Mouse (Mus musculus) stomach, embryonic 14.5 days (tissue): ENCODE results near the gene Uchl4. TPM values are rescaled to one million over a fixed set of nuclear protein-coding genes. Genes with fewer than 3 reads are reported as not detected.
"Not testable (repeated sequence)": the region's sequence is repeated elsewhere in the genome, so short reads cannot be mapped to it uniquely, and the experiment has no call there.

Source experiments
- ATAC-seq: fragments of 200-750 bp; cut with Nextera tagmentation; 2 replicates; pipeline ENCODE4 v1.8.0; 2017; ENCODE audit warnings: low read depth, moderate TSS enrichment; ENCODE audit not compliant: insufficient number of reproducible peaks, insufficient read depth, low FRiP score
- H3K27ac ChIP-seq: fragments of 300-500 bp; sonication (generic); 2 replicates; pipeline ENCODE4 v1.5.1; 2014; ENCODE audit warnings: mild to moderate bottlenecking, low read length, moderate library complexity, mixed read lengths
- H3K27me3 ChIP-seq: fragments of 300-500 bp; sonication (generic); 2 replicates; pipeline ENCODE4 v1.6.1; 2014; ENCODE audit warnings: low read length, control low read depth, mixed read lengths; ENCODE audit not compliant: control insufficient read depth, insufficient read depth
- H3K36me3 ChIP-seq: fragments of 300-500 bp; sonication (generic); 2 replicates; pipeline ENCODE4 v1.6.1; 2014; ENCODE audit warnings: mild to moderate bottlenecking, control low read depth, low read length, moderate library complexity, mixed read lengths; ENCODE audit not compliant: control insufficient read depth, insufficient read depth
- H3K4me1 ChIP-seq: fragments of 300-500 bp; sonication (generic); 2 replicates; pipeline ENCODE4 v1.6.1; 2014; ENCODE audit warnings: low read length, control low read depth, mixed read lengths; ENCODE audit not compliant: control insufficient read depth, insufficient read depth
- H3K4me2 ChIP-seq: fragments of 300-500 bp; sonication (generic); replicated peaks from 2 replicates; pipeline ENCODE4 v1.6.1; 2014; ENCODE audit warnings: low read depth, low read length, control low read depth
- H3K4me3 ChIP-seq: fragments of 300-500 bp; sonication (generic); 2 replicates; pipeline ENCODE4 v1.5.1; 2014; ENCODE audit warnings: low read depth, low read length, control low read depth
- H3K9ac ChIP-seq: fragments of 300-500 bp; sonication (generic); replicated peaks from 2 replicates; pipeline ENCODE4 v1.6.1; 2014; ENCODE audit warnings: low read depth, mild to moderate bottlenecking, control low read depth, low read length, moderate library complexity, mixed read lengths
- H3K9me3 ChIP-seq: fragments of 300-500 bp; sonication (generic); 2 replicates; pipeline ENCODE4 v1.6.1; 2016; ENCODE audit warnings: low read depth, low read length, control low read depth; ENCODE audit not compliant: control insufficient read depth
- WGBS: fragments of 180-500 bp; shearing (Covaris S2); extraction: QIAGEN DNeasy Blood & Tissue Kit; methylation state at CpG from one replicate; pipeline ENCODE4 v1.1.7; 2014; 5-methylcytosine and 5-hydroxymethylcytosine counted together
- polyA plus RNA-seq: library from polyadenylated mRNA; unstranded; fragments of >200 nt; fragmentation: Nextera tagmentation; extraction: Ambion mirVana; gene quantifications from 2 replicates; pipeline ENCODE4 v1.2.1, GENCODE M21; 2014

Uchl4 gene
- polyA plus RNA-seq, 1 experiment from 2014 or later: 4.8 TPM

DNA sequence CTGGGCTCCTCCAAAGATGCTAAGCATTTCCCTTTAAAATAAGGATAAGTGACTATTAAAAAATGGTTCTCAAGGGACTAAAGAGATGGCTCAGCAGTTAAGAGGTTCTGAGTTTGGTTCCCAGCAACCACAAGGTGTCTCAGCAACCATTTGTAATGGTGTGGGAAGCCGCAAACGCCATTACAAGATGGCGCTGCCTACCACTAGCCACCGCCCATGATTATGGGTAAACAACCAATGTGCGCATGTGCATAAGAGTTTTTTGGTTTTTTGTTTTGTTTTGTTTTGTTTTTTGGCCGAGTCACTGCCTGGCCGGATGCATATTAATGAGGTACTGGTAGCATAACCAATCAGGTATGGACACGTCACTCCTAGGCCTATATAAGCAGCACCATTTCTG lies 33.8 kb downstream of the Uchl4 start:
- H3K27ac ChIP-seq, H3K9me3 ChIP-seq, H3K9ac ChIP-seq, H3K27me3 ChIP-seq, H3K36me3 ChIP-seq, H3K4me2 ChIP-seq, ATAC-seq, H3K4me1 ChIP-seq, H3K4me3 ChIP-seq: not testable (repeated sequence)
- WGBS: 93% methylated on average over 8 of the region's 8 CpGs

GRCm38 (mm10) chr9:64271249-64271648 lies 36.2 kb downstream of the Uchl4 start:
- no peaks in the 10 kb centered on the region for H3K27me3 ChIP-seq
- no peaks in the 10 kb centered on the region for H3K4me1 ChIP-seq
- H3K4me2 ChIP-seq: no peak overlapping the region
- no peak overlapping the region for H3K4me3 ChIP-seq
- no peaks in the 10 kb centered on the region for H3K36me3 ChIP-seq
- no peak overlapping the region for H3K27ac ChIP-seq
- no peak overlapping the region for H3K9ac ChIP-seq
- ATAC-seq: no peak
- no peaks in the 10 kb centered on the region for H3K9me3 ChIP-seq
- 59% methylated on average over 3 of the region's 3 CpGs for WGBS

DNA sequence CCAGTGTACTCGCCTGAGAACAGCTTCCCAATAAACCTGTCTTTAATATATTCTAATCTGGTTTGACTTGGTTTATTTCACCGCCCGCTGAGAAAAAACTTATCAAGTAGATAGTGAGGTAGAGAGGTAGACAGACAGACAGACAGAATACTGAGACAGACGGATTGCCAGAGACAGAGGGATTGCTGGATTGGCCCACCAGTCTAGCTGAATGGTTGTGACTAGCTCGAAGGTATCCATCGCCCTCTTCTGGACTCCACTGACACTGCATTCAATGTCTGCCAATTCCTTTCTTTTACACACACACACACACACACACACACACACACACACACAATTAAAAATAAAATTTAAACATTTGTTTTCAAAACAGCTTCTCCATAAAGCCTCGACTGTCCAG lies 37.6 kb downstream of the Uchl4 start:
- 38% methylated on average over 7 of the region's 7 CpGs for WGBS
- Histone ChIP-seq H3K27me3 (no peaks in the 10 kb centered on the region), H3K4me3 (no peak overlapping the region), H3K9ac (no peak overlapping the region), H3K36me3 (no peaks in the 10 kb centered on the region), H3K9me3 (no peaks in the 10 kb centered on the region), H3K4me2 (no peak overlapping the region), H3K27ac (no peak overlapping the region), H3K4me1 (no peaks in the 10 kb centered on the region)
- no peak for ATAC-seq

DNA sequence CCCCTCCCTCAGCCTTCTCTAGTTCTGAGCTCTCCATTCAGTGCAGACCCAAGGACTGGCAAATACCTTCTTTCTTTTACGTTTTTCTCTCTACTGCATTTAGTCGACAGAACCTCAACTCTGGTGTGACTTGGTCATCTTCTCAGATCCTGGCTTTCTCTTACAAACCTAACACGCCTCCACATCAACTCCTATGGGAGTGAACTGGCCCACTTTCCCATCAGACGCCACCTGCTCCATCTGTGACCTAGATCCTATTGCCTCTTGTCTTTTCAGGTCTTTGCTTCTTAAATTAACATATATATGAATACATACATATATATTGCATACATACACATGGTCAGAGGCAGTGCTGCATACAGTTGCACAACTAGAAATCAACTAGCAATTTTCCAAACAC lies 38.8 kb downstream of the Uchl4 start:
- no peak overlapping the region for H3K4me3 ChIP-seq
- no peaks in the 10 kb centered on the region for H3K36me3 ChIP-seq
- no peaks in the 10 kb centered on the region for H3K27me3 ChIP-seq
- no peaks in the 10 kb centered on the region for H3K9me3 ChIP-seq
- no peak overlapping the region for H3K9ac ChIP-seq
- H3K4me2 ChIP-seq: no peak overlapping the region
- no peaks in the 10 kb centered on the region for H3K4me1 ChIP-seq
- H3K27ac ChIP-seq: no peak overlapping the region
- no peak for ATAC-seq
- 65% methylated on average over 4 of the region's 4 CpGs for WGBS

DNA sequence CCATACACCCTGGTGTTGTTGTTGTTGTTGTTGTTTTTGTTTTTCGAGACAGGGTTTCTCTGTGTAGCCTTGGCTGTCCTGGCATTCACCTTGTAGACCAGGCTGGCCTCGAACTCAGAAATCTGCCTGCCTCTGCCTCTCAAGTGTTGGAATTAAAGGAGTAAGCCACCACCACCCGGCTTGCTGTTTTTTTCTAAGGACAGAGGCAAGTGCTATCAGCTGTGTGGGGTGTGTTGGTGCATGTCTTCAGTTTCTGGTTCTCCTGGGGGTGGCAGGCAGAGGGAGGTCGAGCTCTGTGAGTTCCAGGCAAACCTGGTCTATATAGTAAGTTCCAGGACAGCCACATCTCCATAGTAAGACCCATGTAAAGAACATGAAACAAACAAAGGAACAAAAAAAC lies 39.3 kb downstream of the Uchl4 start:
- no peak overlapping the region for H3K4me3 ChIP-seq
- H3K4me1 ChIP-seq: no peaks in the 10 kb centered on the region
- H3K27me3 ChIP-seq: no peaks in the 10 kb centered on the region
- no peak overlapping the region for H3K4me2 ChIP-seq
- H3K27ac ChIP-seq: no peak overlapping the region
- no peaks in the 10 kb centered on the region for H3K36me3 ChIP-seq
- H3K9me3 ChIP-seq: no peaks in the 10 kb centered on the region
- 74% methylated on average over 4 of the region's 4 CpGs for WGBS
- no peak overlapping the region for H3K9ac ChIP-seq
- no peak for ATAC-seq

- Histone ChIP-seq H3K4me3 (no peak overlapping the region), H3K9ac (no peak overlapping the region), H3K36me3 (no peaks in the 10 kb centered on the region), H3K9me3 (no peaks in the 10 kb centered on the region), H3K4me2 (no peak overlapping the region), H3K4me1 (no peaks in the 10 kb centered on the region), H3K27me3 (no peaks in the 10 kb centered on the region), H3K27ac (no peak overlapping the region)
- ATAC-seq: no peak
- WGBS: 44% methylated on average over 1 of the region's 1 CpGs
Observed at GRCm38 (mm10) chr9:64274919-64275318, 39.9 kb downstream of the Uchl4 start.

DNA sequence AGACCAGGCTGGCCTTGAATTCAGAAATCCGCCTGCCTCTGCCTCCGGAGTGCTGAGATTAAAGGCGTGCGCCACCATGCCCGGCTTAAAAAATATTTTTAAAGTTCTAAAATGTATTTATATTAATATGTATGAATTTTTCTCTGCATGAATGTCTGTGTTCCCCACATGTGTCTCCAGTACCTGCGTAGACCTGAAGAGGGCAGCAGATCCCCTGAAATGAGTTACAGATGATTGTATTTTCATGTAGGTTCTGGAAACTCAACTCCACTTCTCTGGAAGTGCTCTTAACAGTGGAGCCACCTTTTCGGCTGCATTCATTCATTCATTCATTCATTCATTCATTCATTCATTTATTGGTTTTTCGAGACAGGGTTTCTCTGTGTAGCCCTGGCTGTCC lies 42.7 kb downstream of the Uchl4 start:
- Histone ChIP-seq H3K4me3 (no peak overlapping the region), H3K27me3 (no peaks in the 10 kb centered on the region), H3K9ac (no peak overlapping the region), H3K4me1 (peaks cover 6% of the 10 kb centered on the region; the same call in 1 of the 2 replicates), H3K27ac (no peak overlapping the region), H3K4me2 (no peak overlapping the region), H3K9me3 (no peaks in the 10 kb centered on the region), H3K36me3 (no peaks in the 10 kb centered on the region)
- no peak for ATAC-seq
- WGBS: 68% methylated on average over 8 of the region's 8 CpGs

GRCm38 (mm10) chr9:64278665-64279310 lies 43.8 kb downstream of the Uchl4 start:
- no peak overlapping the region for H3K9ac ChIP-seq
- no peaks in the 10 kb centered on the region for H3K9me3 ChIP-seq
- H3K27me3 ChIP-seq: no peaks in the 10 kb centered on the region
- no peaks in the 10 kb centered on the region; the same call in 1 of the 2 replicates for H3K36me3 ChIP-seq
- no peak overlapping the region for H3K27ac ChIP-seq
- H3K4me3 ChIP-seq: no peak overlapping the region
- no peak for ATAC-seq
- H3K4me2 ChIP-seq: no peak overlapping the region
- peaks cover 6% of the 10 kb centered on the region; the same call in 1 of the 2 replicates for H3K4me1 ChIP-seq
- WGBS: 94% methylated on average over 6 of the region's 6 CpGs
